Mouse (Mus musculus): Measurements from ENCODE around the gene Spa17. TPM values are rescaled to one million over a fixed set of nuclear protein-coding genes. Genes with fewer than 3 reads are reported as not detected.

Spa17 gene
- polyA plus RNA-seq, 1 experiment from 2014 or later: 4.9 TPM

DNA sequence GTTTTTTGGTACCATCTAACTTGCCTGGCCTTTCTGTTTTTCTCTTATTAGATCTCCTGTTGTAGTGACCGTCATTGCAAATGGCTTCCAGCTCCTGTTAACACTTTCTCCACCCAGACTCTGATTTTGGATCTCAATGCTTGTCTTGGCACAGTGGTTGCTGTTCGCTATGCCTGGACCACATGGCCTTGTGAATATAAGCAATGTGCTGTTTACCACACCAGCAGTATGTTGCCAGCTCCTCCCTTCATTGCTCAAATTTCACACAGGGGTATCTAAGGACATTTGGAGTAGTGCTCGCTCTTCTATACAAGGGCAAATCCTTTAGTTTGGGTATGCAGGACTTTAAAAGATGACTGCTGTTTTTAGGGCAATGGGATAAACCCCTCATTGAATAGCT, 32.7 kb upstream of the Spa17 start:
- DNase-seq (ENCODE audit: low spot score) (no peak), ATAC-seq (replicated peaks; ENCODE audit: low FRiP score) (no peak)
- H3K9ac ChIP-seq (ENCODE audit: low read depth, low read length): no peak overlapping the region
- no peaks in the 10 kb centered on the region for H3K9me3 ChIP-seq (ENCODE audit: control insufficient read depth, low read length)
- no peaks in the 10 kb centered on the region for H3K4me1 ChIP-seq (replicated peaks; ENCODE audit: control insufficient read depth, insufficient read depth, low read length)
- no peaks in the 10 kb centered on the region for H3K27me3 ChIP-seq (replicated peaks; ENCODE audit: control insufficient read depth, insufficient read depth, low read length)
- no peak overlapping the region for H3K4me3 ChIP-seq (ENCODE audit: low read depth, low read length)
- H3K27ac ChIP-seq (ENCODE audit: low read depth, low read length): no peak overlapping the region
- 83% methylated on average over 3 of the region's 3 CpGs for WGBS
- no peak overlapping the region for H3K4me2 ChIP-seq
- peaks cover 22% of the 10 kb centered on the region for H3K36me3 ChIP-seq (ENCODE audit: control insufficient read depth, insufficient read depth, low read length)

DNA sequence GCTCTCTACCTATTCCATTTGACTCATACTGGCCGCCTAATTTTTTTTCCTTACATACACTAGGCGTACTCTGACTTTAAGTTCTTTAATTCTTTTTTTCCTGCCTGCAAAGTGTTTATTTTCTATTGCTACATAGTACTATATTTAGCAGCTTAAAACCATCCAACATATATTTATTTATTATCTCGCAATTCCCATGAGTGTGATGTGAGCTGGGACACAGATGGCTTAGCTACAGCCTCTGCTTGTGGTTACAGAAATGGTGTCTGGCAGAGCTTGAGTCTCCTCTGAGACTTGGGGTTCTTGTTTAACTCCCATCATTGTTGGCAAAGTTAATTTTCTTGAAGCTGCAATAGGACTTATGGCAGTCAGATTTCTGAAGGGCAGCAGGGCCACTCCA, 25.2 kb upstream of the Spa17 start:
- H3K27me3 ChIP-seq (replicated peaks; ENCODE audit: control insufficient read depth, insufficient read depth, low read length): no peaks in the 10 kb centered on the region
- H3K4me2 ChIP-seq: no peak overlapping the region
- H3K4me3 ChIP-seq (ENCODE audit: low read depth, low read length): no peak overlapping the region
- H3K36me3 ChIP-seq (ENCODE audit: control insufficient read depth, insufficient read depth, low read length): no peaks in the 10 kb centered on the region
- no peak for ATAC-seq (replicated peaks; ENCODE audit: low FRiP score)
- H3K27ac ChIP-seq (ENCODE audit: low read depth, low read length): no peak overlapping the region
- H3K9ac ChIP-seq (ENCODE audit: low read depth, low read length): no peak overlapping the region
- H3K4me1 ChIP-seq (replicated peaks; ENCODE audit: control insufficient read depth, insufficient read depth, low read length): no peaks in the 10 kb centered on the region
- H3K9me3 ChIP-seq (ENCODE audit: control insufficient read depth, low read length): no peaks in the 10 kb centered on the region
- 81% methylated on average over 3 of the region's 3 CpGs for WGBS
- no peak for DNase-seq (ENCODE audit: low spot score)

DNA sequence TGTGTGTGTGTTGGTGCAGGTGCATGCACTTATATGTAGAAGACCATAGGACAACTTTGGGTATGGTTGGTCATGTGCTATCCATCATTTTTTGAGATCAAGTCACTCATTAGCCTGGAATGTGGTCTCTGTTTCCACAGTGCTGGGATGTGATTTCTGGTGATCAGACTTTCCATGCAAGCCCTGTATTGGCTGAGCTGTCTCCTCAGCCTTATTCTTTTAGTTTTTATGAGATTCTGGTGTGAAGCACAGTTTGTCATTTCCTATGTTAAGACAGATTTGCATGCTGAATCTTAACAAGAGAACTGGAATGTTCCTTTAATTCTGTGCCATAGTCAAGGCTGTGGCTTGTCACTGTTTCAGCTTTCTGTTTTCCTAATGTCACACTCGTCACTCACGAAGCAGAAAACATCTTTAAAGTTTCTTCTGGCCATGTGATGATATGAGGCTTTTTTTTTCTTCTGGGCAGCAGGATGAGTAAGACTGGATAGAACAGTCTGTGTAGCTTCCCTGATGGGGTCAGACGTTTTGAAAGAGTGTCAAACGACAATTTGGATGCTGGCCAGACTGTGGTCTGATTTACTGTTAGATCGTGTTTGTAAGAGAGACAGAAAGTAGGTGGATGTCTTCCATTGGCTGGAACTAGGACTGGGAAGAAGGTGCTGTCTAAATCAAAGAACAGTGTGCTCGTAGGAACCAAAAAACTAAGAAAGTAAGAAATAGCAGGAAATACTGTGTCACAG, 23.4 kb upstream of the Spa17 start:
- Histone ChIP-seq H3K9me3 (ENCODE audit: control insufficient read depth, low read length) (no peaks in the 10 kb centered on the region), H3K4me3 (ENCODE audit: low read depth, low read length) (no peak overlapping the region), H3K27me3 (replicated peaks; ENCODE audit: control insufficient read depth, insufficient read depth, low read length) (no peaks in the 10 kb centered on the region), H3K4me2 (no peak overlapping the region), H3K36me3 (ENCODE audit: control insufficient read depth, insufficient read depth, low read length) (no peaks in the 10 kb centered on the region), H3K4me1 (replicated peaks; ENCODE audit: control insufficient read depth, insufficient read depth, low read length) (no peaks in the 10 kb centered on the region), H3K27ac (ENCODE audit: low read depth, low read length) (no peak overlapping the region), H3K9ac (ENCODE audit: low read depth, low read length) (no peak overlapping the region)
- no peak for ATAC-seq (replicated peaks; ENCODE audit: low FRiP score)
- 61% methylated on average over 6 of the region's 6 CpGs for WGBS
- DNase-seq (ENCODE audit: low spot score): no peak

DNA sequence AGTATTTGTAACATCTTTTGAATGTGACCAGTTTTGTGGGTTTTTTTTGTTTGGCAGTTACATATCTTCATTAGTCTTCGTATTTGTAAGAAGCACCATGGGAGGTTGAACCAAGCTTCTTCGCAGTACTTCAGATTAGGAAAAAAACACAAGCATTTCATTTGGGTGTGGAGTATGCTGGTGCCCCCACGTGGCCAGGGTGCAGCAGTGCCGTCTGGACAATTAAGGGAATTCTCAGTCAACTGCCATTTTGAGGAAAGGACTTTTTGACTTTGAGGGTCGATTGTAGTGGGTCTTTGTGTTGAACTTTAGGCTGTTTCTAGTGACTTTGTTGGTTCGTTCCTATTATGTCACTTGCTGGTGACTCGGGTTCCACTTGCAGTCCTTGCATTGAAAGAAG, 22.8 kb upstream of the Spa17 start:
- H3K4me2 ChIP-seq: no peak overlapping the region
- no peak overlapping the region for H3K9ac ChIP-seq (ENCODE audit: low read depth, low read length)
- no peaks in the 10 kb centered on the region for H3K36me3 ChIP-seq (ENCODE audit: control insufficient read depth, insufficient read depth, low read length)
- DNase-seq (ENCODE audit: low spot score) (peak; percentile 42), ATAC-seq (replicated peaks; ENCODE audit: low FRiP score) (peak; percentile 45; the same call in 1 of the 2 replicates)
- H3K4me3 ChIP-seq (ENCODE audit: low read depth, low read length): no peak overlapping the region
- H3K27ac ChIP-seq (ENCODE audit: low read depth, low read length): no peak overlapping the region
- no peaks in the 10 kb centered on the region for H3K9me3 ChIP-seq (ENCODE audit: control insufficient read depth, low read length)
- H3K27me3 ChIP-seq (replicated peaks; ENCODE audit: control insufficient read depth, insufficient read depth, low read length): no peaks in the 10 kb centered on the region
- no peaks in the 10 kb centered on the region for H3K4me1 ChIP-seq (replicated peaks; ENCODE audit: control insufficient read depth, insufficient read depth, low read length)
- 17% methylated on average over 7 of the region's 7 CpGs for WGBS

DNA sequence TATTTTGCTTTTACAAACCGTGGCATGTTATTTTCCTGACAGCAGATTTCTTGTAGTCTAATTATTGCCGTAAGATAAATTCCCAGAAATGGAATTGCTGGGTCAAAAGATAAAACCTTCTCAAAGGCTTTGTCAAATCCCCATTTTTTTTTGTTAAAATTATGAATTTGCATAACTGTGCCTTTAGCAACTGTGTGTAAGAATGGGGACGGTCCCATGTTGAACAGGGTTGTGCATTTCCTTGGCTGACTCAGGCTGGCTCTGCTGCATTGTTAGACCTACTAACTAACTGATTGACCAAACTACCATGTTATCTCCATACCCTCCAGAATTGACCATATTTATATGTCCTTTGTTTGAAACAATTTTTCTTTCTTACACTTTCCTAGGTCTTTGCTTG, 20.7 kb upstream of the Spa17 start:
- Histone ChIP-seq H3K36me3 (ENCODE audit: control insufficient read depth, insufficient read depth, low read length) (no peaks in the 10 kb centered on the region), H3K4me1 (replicated peaks; ENCODE audit: control insufficient read depth, insufficient read depth, low read length) (no peaks in the 10 kb centered on the region), H3K9me3 (ENCODE audit: control insufficient read depth, low read length) (no peaks in the 10 kb centered on the region), H3K27me3 (replicated peaks; ENCODE audit: control insufficient read depth, insufficient read depth, low read length) (no peaks in the 10 kb centered on the region), H3K9ac (ENCODE audit: low read depth, low read length) (no peak overlapping the region), H3K4me2 (no peak overlapping the region), H3K4me3 (ENCODE audit: low read depth, low read length) (no peak overlapping the region), H3K27ac (ENCODE audit: low read depth, low read length) (no peak overlapping the region)
- no peak for DNase-seq (ENCODE audit: low spot score)
- WGBS: 87% methylated on average over 3 of the region's 3 CpGs
- ATAC-seq (replicated peaks; ENCODE audit: low FRiP score): no peak

DNA sequence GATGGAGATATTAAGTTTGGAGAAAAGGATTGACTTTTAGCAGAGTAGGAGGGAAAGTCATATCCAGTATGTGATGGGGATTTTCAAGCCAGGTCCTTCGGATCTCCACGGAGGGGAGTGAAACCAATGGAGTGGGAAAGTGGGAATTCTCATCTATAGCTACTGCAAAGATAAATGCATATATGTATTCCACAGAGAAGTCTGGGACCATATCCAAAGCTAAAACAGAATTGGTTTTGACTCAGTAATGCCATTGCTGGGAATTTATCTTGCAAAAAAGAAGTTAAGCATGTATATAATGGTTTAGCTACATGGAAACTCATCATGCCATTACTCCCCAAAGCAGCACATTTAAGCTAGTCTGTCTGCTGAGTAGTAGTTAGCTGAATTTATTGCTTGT, 18.8 kb upstream of the Spa17 start:
- Histone ChIP-seq H3K4me2 (no peak overlapping the region), H3K27ac (ENCODE audit: low read depth, low read length) (no peak overlapping the region), H3K9me3 (ENCODE audit: control insufficient read depth, low read length) (no peaks in the 10 kb centered on the region), H3K9ac (ENCODE audit: low read depth, low read length) (no peak overlapping the region), H3K4me3 (ENCODE audit: low read depth, low read length) (no peak overlapping the region), H3K36me3 (ENCODE audit: control insufficient read depth, insufficient read depth, low read length) (no peaks in the 10 kb centered on the region), H3K27me3 (replicated peaks; ENCODE audit: control insufficient read depth, insufficient read depth, low read length) (no peaks in the 10 kb centered on the region), H3K4me1 (replicated peaks; ENCODE audit: control insufficient read depth, insufficient read depth, low read length) (no peaks in the 10 kb centered on the region)
- ATAC-seq (replicated peaks; ENCODE audit: low FRiP score) (no peak), DNase-seq (ENCODE audit: low spot score) (no peak)
- 62% methylated on average over 2 of the region's 2 CpGs for WGBS

DNA sequence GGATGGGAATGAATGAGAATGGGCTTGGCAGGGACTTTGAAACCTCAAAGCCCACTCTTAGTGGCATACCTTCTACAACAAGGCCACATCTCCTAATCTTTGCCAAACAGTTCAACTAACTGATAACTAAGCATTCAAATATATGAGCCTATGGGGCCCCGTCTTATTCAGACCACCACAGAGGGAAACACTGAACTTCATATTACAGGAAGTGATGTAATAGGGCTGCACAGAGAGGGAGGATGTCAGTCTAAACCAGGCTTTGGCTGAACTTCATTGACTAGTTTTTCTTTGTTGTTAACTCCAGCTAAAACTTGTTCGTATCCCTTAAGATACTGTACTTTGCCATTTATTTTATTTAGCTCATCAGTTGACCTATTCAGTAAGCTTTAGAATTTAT, 16.4 kb upstream of the Spa17 start:
- Histone ChIP-seq H3K27me3 (replicated peaks; ENCODE audit: control insufficient read depth, insufficient read depth, low read length) (no peaks in the 10 kb centered on the region), H3K27ac (ENCODE audit: low read depth, low read length) (no peak overlapping the region), H3K4me2 (no peak overlapping the region), H3K36me3 (ENCODE audit: control insufficient read depth, insufficient read depth, low read length) (no peaks in the 10 kb centered on the region), H3K9ac (ENCODE audit: low read depth, low read length) (no peak overlapping the region), H3K9me3 (ENCODE audit: control insufficient read depth, low read length) (no peaks in the 10 kb centered on the region), H3K4me3 (ENCODE audit: low read depth, low read length) (no peak overlapping the region), H3K4me1 (replicated peaks; ENCODE audit: control insufficient read depth, insufficient read depth, low read length) (no peaks in the 10 kb centered on the region)
- DNase-seq (ENCODE audit: low spot score) (no peak), ATAC-seq (replicated peaks; ENCODE audit: low FRiP score) (no peak)
- 78% methylated on average over 2 of the region's 2 CpGs for WGBS

DNA sequence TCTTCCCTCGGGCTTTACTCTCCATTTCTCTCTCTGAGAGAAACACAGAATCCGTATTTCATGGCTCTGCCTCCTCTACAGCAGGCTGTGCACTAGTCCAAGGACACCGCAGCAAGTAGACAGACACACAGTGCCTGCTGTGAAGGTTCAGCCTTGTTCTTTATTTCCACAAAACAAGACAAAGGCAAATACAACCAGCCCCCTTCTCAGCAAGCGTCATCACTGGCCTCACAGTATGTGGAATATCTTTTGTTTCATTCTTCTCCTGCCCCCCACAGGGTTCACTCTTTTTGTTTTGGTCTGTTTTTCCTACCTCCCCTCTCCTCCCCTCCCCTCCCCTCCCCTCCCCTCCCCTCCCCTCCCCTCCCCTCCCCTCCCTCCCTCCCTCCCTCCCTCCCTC, 15.1 kb upstream of the Spa17 start:
- ATAC-seq (replicated peaks; ENCODE audit: low FRiP score): no peak
- 79% methylated on average over 4 of the region's 4 CpGs for WGBS

DNA sequence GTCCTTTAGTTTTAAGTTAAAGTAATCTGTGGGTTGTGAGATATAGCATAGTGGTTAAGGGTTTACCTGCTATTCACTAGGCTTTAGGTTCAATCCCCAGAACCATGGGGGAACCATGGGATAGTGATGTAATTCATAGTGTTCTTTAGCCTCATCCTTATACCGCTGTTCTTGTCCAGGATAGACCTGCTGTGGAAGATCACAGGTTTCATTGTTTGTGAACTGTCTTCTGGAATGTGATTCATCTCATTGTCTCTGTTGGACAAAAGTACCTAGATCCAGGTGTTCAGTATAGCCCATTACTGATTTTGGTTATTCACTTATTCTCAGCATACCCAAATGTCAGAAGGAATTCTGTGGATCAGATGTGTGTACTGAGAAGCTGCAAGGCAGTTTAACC, 13.7 kb upstream of the Spa17 start:
- Histone ChIP-seq H3K27ac (ENCODE audit: low read depth, low read length) (no peak overlapping the region), H3K4me1 (replicated peaks; ENCODE audit: control insufficient read depth, insufficient read depth, low read length) (no peaks in the 10 kb centered on the region), H3K4me3 (ENCODE audit: low read depth, low read length) (no peak overlapping the region), H3K36me3 (ENCODE audit: control insufficient read depth, insufficient read depth, low read length) (no peaks in the 10 kb centered on the region), H3K9me3 (ENCODE audit: control insufficient read depth, low read length) (no peaks in the 10 kb centered on the region), H3K9ac (ENCODE audit: low read depth, low read length) (no peak overlapping the region), H3K27me3 (replicated peaks; ENCODE audit: control insufficient read depth, insufficient read depth, low read length) (no peaks in the 10 kb centered on the region), H3K4me2 (no peak overlapping the region)
- no peak for ATAC-seq (replicated peaks; ENCODE audit: low FRiP score)
- 97% methylated on average over 1 of the region's 1 CpGs for WGBS
- DNase-seq (ENCODE audit: low spot score): no peak

More for the DNA sequence above, 15.1 kb upstream of the Spa17 start:
- Histone ChIP-seq H3K4me3 (ENCODE audit: low read depth, low read length) (no peak overlapping the region), H3K4me1 (replicated peaks; ENCODE audit: control insufficient read depth, insufficient read depth, low read length) (no peaks in the 10 kb centered on the region), H3K27me3 (replicated peaks; ENCODE audit: control insufficient read depth, insufficient read depth, low read length) (no peaks in the 10 kb centered on the region), H3K9ac (ENCODE audit: low read depth, low read length) (no peak overlapping the region), H3K36me3 (ENCODE audit: control insufficient read depth, insufficient read depth, low read length) (no peaks in the 10 kb centered on the region), H3K27ac (ENCODE audit: low read depth, low read length) (no peak overlapping the region), H3K9me3 (ENCODE audit: control insufficient read depth, low read length) (no peaks in the 10 kb centered on the region), H3K4me2 (no peak overlapping the region)
- DNase-seq (ENCODE audit: low spot score): no peak
